ENCODE assay signal across 8 mouse cellular contexts in genomic region chr6:40470916-40471719, GRCm38 (mm10). TPM values are rescaled to one million over a fixed set of nuclear protein-coding genes. Genes with fewer than 3 reads are reported as not detected.
A peak's percentile ranks its signal among the peaks of the same experiment; 100 is the strongest.
DNase-seq lines count a peak whose midpoint lies in the region; ATAC-seq and TF ChIP-seq lines count a peak whose summit lies in the region.

Ssbp1 (plus strand) TSS chr6:40471352.

- TF ChIP-seq POLR2A in heart, adult 2 months (IDR thresholded peaks at IDR 0.05; ENCODE audit: insufficient read depth, low read depth, low read length), result peak; percentile 93

- ATAC-seq in embryonic facial prominence, embryonic 14.5 days (ENCODE audit: low read depth), result peak; percentile 98
- peak; percentile 97 for ATAC-seq in limb, embryonic 13.5 days (ENCODE audit: low FRiP score, low read depth)
- ATAC-seq in midbrain, embryonic 16.5 days, result peak; percentile 97

- H3K9me3 ChIP-seq in embryonic facial prominence, embryonic 14.5 days (ENCODE audit: control insufficient read depth, low read length), result no peaks in the 10 kb centered on the region
- H3K9me3 ChIP-seq in limb, embryonic 13.5 days, result no peaks in the 10 kb centered on the region
- H3K9me3 ChIP-seq in midbrain, embryonic 16.5 days (replicated peaks; ENCODE audit: control insufficient read depth, low read length, poor library complexity, severe bottlenecking), result no peaks in the 10 kb centered on the region

- H3K4me1 ChIP-seq in embryonic facial prominence, embryonic 14.5 days (ENCODE audit: control insufficient read depth, insufficient read depth, low read length), result peaks cover 5% of the 10 kb centered on the region
- H3K4me1 ChIP-seq in heart, adult 2 months (ENCODE audit: control insufficient read depth, insufficient read depth, low read length), result peaks cover 4% of the 10 kb centered on the region; the same call in 1 of the 2 replicates
- peaks cover 7% of the 10 kb centered on the region for H3K4me1 ChIP-seq in limb, embryonic 13.5 days
- H3K4me1 ChIP-seq in midbrain, embryonic 16.5 days (ENCODE audit: control insufficient read depth, insufficient read depth, low read length), result peaks cover 12% of the 10 kb centered on the region

- H3K36me3 ChIP-seq in embryonic facial prominence, embryonic 14.5 days (ENCODE audit: control insufficient read depth, insufficient read depth, low read length), result peaks cover 28% of the 10 kb centered on the region
- H3K36me3 ChIP-seq in heart, adult 2 months (ENCODE audit: control insufficient read depth, insufficient read depth, low read length), result peaks cover 19% of the 10 kb centered on the region
- H3K36me3 ChIP-seq in limb, embryonic 13.5 days, result peaks cover 28% of the 10 kb centered on the region
- peaks cover 16% of the 10 kb centered on the region for H3K36me3 ChIP-seq in midbrain, embryonic 16.5 days (ENCODE audit: control insufficient read depth, insufficient read depth, low read length)

- H3K4me2 ChIP-seq in embryonic facial prominence, embryonic 14.5 days (ENCODE audit: low read depth, low read length), result peak within 1 kb of the TSS; percentile 82
- peak within 1 kb of the TSS; percentile 75 for H3K4me2 ChIP-seq in limb, embryonic 13.5 days (replicated peaks)
- H3K4me2 ChIP-seq in midbrain, embryonic 16.5 days (ENCODE audit: low read length), result peak within 1 kb of the TSS; percentile 86

- peak; percentile 24; the same call in 1 of the 2 replicates for TF ChIP-seq CTCF in heart, adult 2 months (IDR thresholded peaks at IDR 0.05)

- DNase-seq in 3T3-L1 (ENCODE audit: low read depth, low spot score), result peak; percentile 98
- DNase-seq in adrenal gland, postnatal 4 days (ENCODE audit: low spot score in 2 of 2), result peak; percentile 71 to 86
- peak; percentile 97 for DNase-seq in embryonic facial prominence, embryonic 14.5 days (ENCODE audit: low spot score)
- peak; percentile 91 to 93 for DNase-seq in heart, adult 2 months
- DNase-seq in kidney, adult 8-10 months, result peak; percentile 91 to 93
- DNase-seq in spleen, postnatal 10 days (ENCODE audit: low spot score in 2 of 2), result peak; percentile 79 to 91

- H3K27ac ChIP-seq in embryonic facial prominence, embryonic 14.5 days (replicated peaks; ENCODE audit: low read depth, low read length), result peak within 1 kb of the TSS; percentile 97
- peak within 1 kb of the TSS; percentile 91 for H3K27ac ChIP-seq in heart, adult 2 months
- H3K27ac ChIP-seq in limb, embryonic 13.5 days, result peak within 1 kb of the TSS; percentile 96
- H3K27ac ChIP-seq in midbrain, embryonic 16.5 days (ENCODE audit: low read length), result peak within 1 kb of the TSS; percentile 87

- no peaks in the 10 kb centered on the region for H3K27me3 ChIP-seq in embryonic facial prominence, embryonic 14.5 days (replicated peaks; ENCODE audit: control insufficient read depth, insufficient read depth, low read length)
- no peaks in the 10 kb centered on the region for H3K27me3 ChIP-seq in heart, adult 2 months (ENCODE audit: control insufficient read depth, insufficient read depth, low read length)
- H3K27me3 ChIP-seq in limb, embryonic 13.5 days, result no peaks in the 10 kb centered on the region
- H3K27me3 ChIP-seq in midbrain, embryonic 16.5 days (ENCODE audit: control insufficient read depth, insufficient read depth, low read depth, low read length), result no peaks in the 10 kb centered on the region

- intact Hi-C loops in heart, adult 2 months (cut with DNase I), result loop anchor here (1.0 to 2.0 kb wide), 2 partner anchors 36 to 146 kb away; partner anchors contain the start of gene Agk

- H3K4me3 ChIP-seq in embryonic facial prominence, embryonic 14.5 days (ENCODE audit: low read depth, low read length), result peak within 1 kb of the TSS; percentile 79
- H3K4me3 ChIP-seq in heart, adult 2 months, result peak within 1 kb of the TSS; percentile 74
- peak within 1 kb of the TSS; percentile 79 for H3K4me3 ChIP-seq in limb, embryonic 13.5 days
- peak within 1 kb of the TSS; percentile 57 for H3K4me3 ChIP-seq in midbrain, embryonic 16.5 days (ENCODE audit: low read depth, low read length)

- peak; percentile 92 for TF ChIP-seq EP300 in heart, adult 2 months (IDR thresholded peaks at IDR 0.05; ENCODE audit: insufficient read depth, low read depth, low read length)

- no peaks in the 10 kb centered on the region for H3K79me2 ChIP-seq in heart, adult 2 months (replicated peaks; ENCODE audit: control insufficient read depth, insufficient read depth, low read length)

- WGBS in embryonic facial prominence, embryonic 14.5 days, result under 1% methylated on average over 47 of the region's 54 CpGs
- WGBS in heart, adult 2 months, result 1% methylated on average over 54 of the region's 54 CpGs
- WGBS in limb, embryonic 13.5 days, result 1% methylated on average over 54 of the region's 54 CpGs
- under 1% methylated on average over 52 of the region's 54 CpGs for WGBS in midbrain, embryonic 16.5 days

- peak within 1 kb of the TSS; percentile 93 for H3K9ac ChIP-seq in embryonic facial prominence, embryonic 14.5 days (ENCODE audit: low read depth, low read length)
- peak within 1 kb of the TSS; percentile 95 for H3K9ac ChIP-seq in heart, adult 2 months (ENCODE audit: low read depth, low read length)
- H3K9ac ChIP-seq in limb, embryonic 13.5 days, result peak within 1 kb of the TSS; percentile 92
- peak within 1 kb of the TSS; percentile 77 for H3K9ac ChIP-seq in midbrain, embryonic 16.5 days (ENCODE audit: low read depth, low read length)

RNA-seq across cellular contexts. Expression of gene Ssbp1, which starts in this region (rescaled TPM):
- 10 to 100 TPM; 72.0 to 75.3 TPM for total RNA-seq in adrenal gland, postnatal 4 days (2021)
- polyA plus RNA-seq in embryonic facial prominence, embryonic 14.5 days (2014; fragmentation: Nextera tagmentation; extraction: Ambion mirVana), result 126 and 128 TPM in 2 replicates
- total RNA-seq in heart, adult 2 months (2021), result 10 to 100 TPM; 32.0 to 36.5 TPM
- polyA plus RNA-seq in heart, adult 2 months (2012; rRNA removed), result 12.7 and 18.3 TPM in 2 replicates
- 180 and 194 TPM in 2 replicates for polyA plus RNA-seq in limb, embryonic 13.5 days (2015; fragmentation: Nextera tagmentation; extraction: Ambion mirVana)
- 96.8 and 110 TPM in 2 replicates for polyA plus RNA-seq in midbrain, embryonic 16.5 days (2015; fragmentation: Nextera tagmentation; extraction: Ambion mirVana)

Comparison
In these comparisons a context has a peak if more than half of its experiments do, and no peak if none do; other contexts are left out.
1. Peak in every context shown above with its lines: DNase-seq, ATAC-seq, H3K4me3 ChIP-seq and H3K27ac ChIP-seq.